Mouse (Mus musculus): ENCODE results near the gene Gimap4. TPM values are rescaled to one million over a fixed set of nuclear protein-coding genes. Genes with fewer than 3 reads are reported as not detected.

Gene Gimap4
- total and polyA plus RNA-seq, 3 experiments, result 22.4 to 28.1 (median 25.3) TPM

- H3K36me3 ChIP-seq (ENCODE audit: control insufficient read depth, insufficient read depth, low read length), result peaks cover 4% of the 10 kb centered on the region; the same call in 1 of the 2 replicates
- intact Hi-C loops (cut with DNase I), result no loop called here
- H3K79me2 ChIP-seq (replicated peaks; ENCODE audit: control insufficient read depth, insufficient read depth, low read length), result peaks cover 2% of the 10 kb centered on the region; the same call in 1 of the 2 replicates
- TF ChIP-seq POLR2A (IDR thresholded peaks at IDR 0.05; ENCODE audit: insufficient read depth, low read depth, low read length), result peak; percentile 95
- TF ChIP-seq EP300 (IDR thresholded peaks at IDR 0.05; ENCODE audit: insufficient read depth, low read depth, low read length), result peak; percentile 68
- TF ChIP-seq CTCF (IDR thresholded peaks at IDR 0.05), result no peak
- no peaks in the 10 kb centered on the region; the same call in 1 of the 2 replicates for H3K27me3 ChIP-seq (ENCODE audit: control insufficient read depth, insufficient read depth, low read length)
- H3K4me3 ChIP-seq, result peak within 1 kb of the TSS; percentile 73
- peak within 1 kb of the TSS; percentile 62 for H3K9ac ChIP-seq (ENCODE audit: low read depth, low read length)
- 37% methylated on average over 15 of the region's 15 CpGs for WGBS
- peak within 1 kb of the TSS; percentile 94 for H3K27ac ChIP-seq
- peak; percentile 74 to 79 for DNase-seq
- H3K4me1 ChIP-seq (ENCODE audit: control insufficient read depth, insufficient read depth, low read length), result peaks cover 3% of the 10 kb centered on the region
These were observed 54.8 kb downstream of the Gimap4 start, which contains the start of gene Gimap1 for GRCm38 (mm10) chr6:48738961-48739779. Gene Gimap1 (plus strand): TSS chr6:48739054.

DNA sequence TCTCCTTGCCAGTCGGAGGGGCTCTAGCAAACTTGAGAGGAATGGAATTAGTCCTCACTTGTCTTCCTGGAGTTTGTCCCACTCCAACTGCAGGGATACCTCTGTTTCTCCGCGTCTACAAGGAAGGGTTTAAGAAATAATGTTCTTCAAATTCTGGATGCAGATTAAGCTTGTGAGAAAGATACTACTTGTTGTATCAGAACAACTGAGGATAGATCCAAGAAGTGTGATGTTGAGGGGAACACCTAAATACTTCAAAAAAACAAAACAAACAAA, 55.4 kb downstream of the Gimap4 start:
- Histone ChIP-seq H3K27ac (peak overlapping the region; percentile 94), H3K4me3 (peak overlapping the region; percentile 73)
- intact Hi-C loops (cut with DNase I), result no loop called here

GRCm38 (mm10) chr6:48740501-48741169, 56.3 kb downstream of the Gimap4 start:
- H3K4me1 ChIP-seq (ENCODE audit: control insufficient read depth, insufficient read depth, low read length), result peaks cover 3% of the 10 kb centered on the region
- H3K27ac ChIP-seq, result peak overlapping the region; percentile 94
- peaks cover 4% of the 10 kb centered on the region; the same call in 1 of the 2 replicates for H3K36me3 ChIP-seq (ENCODE audit: control insufficient read depth, insufficient read depth, low read length)
- TF ChIP-seq EP300 (IDR thresholded peaks at IDR 0.05; ENCODE audit: insufficient read depth, low read depth, low read length) (no peak), POLR2A (IDR thresholded peaks at IDR 0.05; ENCODE audit: insufficient read depth, low read depth, low read length) (no peak), CTCF (IDR thresholded peaks at IDR 0.05) (no peak)
- WGBS, result 32% methylated on average over 3 of the region's 3 CpGs
- H3K79me2 ChIP-seq (replicated peaks; ENCODE audit: control insufficient read depth, insufficient read depth, low read length), result peaks cover 2% of the 10 kb centered on the region; the same call in 1 of the 2 replicates
- intact Hi-C loops (cut with DNase I), result no loop called here
- peak overlapping the region; percentile 73 for H3K4me3 ChIP-seq
- peak overlapping the region; percentile 26 for H3K9ac ChIP-seq (ENCODE audit: low read depth, low read length)
- DNase-seq, result no peak
- H3K27me3 ChIP-seq (ENCODE audit: control insufficient read depth, insufficient read depth, low read length), result no peaks in the 10 kb centered on the region; the same call in 1 of the 2 replicates

More for the DNA sequence above, 55.4 kb downstream of the Gimap4 start:
- Histone ChIP-seq H3K27me3 (ENCODE audit: control insufficient read depth, insufficient read depth, low read length) (no peaks in the 10 kb centered on the region; the same call in 1 of the 2 replicates), H3K9ac (ENCODE audit: low read depth, low read length) (peak overlapping the region; percentile 62), H3K36me3 (ENCODE audit: control insufficient read depth, insufficient read depth, low read length) (peaks cover 4% of the 10 kb centered on the region; the same call in 1 of the 2 replicates), H3K4me1 (ENCODE audit: control insufficient read depth, insufficient read depth, low read length) (peaks cover 3% of the 10 kb centered on the region), H3K79me2 (replicated peaks; ENCODE audit: control insufficient read depth, insufficient read depth, low read length) (peaks cover 2% of the 10 kb centered on the region; the same call in 1 of the 2 replicates)
- TF ChIP-seq CTCF (IDR thresholded peaks at IDR 0.05) (no peak), POLR2A (IDR thresholded peaks at IDR 0.05; ENCODE audit: insufficient read depth, low read depth, low read length) (no peak), EP300 (IDR thresholded peaks at IDR 0.05; ENCODE audit: insufficient read depth, low read depth, low read length) (no peak)
- WGBS, result 56% methylated on average over 3 of the region's 3 CpGs
- DNase-seq, result peak in 1 of 2 experiments; percentile 11

DNA sequence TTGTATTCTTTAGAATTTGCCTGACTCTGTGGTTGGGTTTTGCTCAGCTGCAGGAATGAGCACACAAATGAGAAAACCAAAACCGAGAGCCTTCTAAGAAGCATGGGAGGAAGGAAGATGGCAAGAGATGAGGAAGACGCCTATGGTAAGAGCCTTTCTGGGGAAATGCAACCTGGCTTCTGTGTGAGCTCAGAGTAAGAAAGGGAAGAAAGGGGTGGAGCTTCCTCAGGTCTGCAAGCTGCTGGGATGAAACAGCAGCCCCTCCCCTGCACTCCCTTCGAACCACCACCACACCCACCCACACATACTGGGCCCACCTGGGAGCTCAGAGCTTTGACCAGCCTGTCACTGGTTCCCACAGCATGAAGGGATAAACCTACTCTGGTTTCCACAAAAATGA, 56.9 kb downstream of the Gimap4 start:
- intact Hi-C loops (cut with DNase I), result no loop called here
- peak overlapping the region; percentile 66 for H3K27ac ChIP-seq
- TF ChIP-seq CTCF (IDR thresholded peaks at IDR 0.05) (no peak), POLR2A (IDR thresholded peaks at IDR 0.05; ENCODE audit: insufficient read depth, low read depth, low read length) (peak; percentile 36; the same call in 1 of the 2 replicates), EP300 (IDR thresholded peaks at IDR 0.05; ENCODE audit: insufficient read depth, low read depth, low read length) (no peak)
- no peak overlapping the region for H3K4me3 ChIP-seq
- H3K9ac ChIP-seq (ENCODE audit: low read depth, low read length), result no peak overlapping the region
- peak in 1 of 2 experiments; percentile 29 for DNase-seq
- H3K27me3 ChIP-seq (ENCODE audit: control insufficient read depth, insufficient read depth, low read length), result no peaks in the 10 kb centered on the region; the same call in 1 of the 2 replicates
- 26% methylated on average over 3 of the region's 3 CpGs for WGBS
- H3K79me2 ChIP-seq (replicated peaks; ENCODE audit: control insufficient read depth, insufficient read depth, low read length), result peaks cover 2% of the 10 kb centered on the region; the same call in 1 of the 2 replicates
- H3K4me1 ChIP-seq (ENCODE audit: control insufficient read depth, insufficient read depth, low read length), result peaks cover 3% of the 10 kb centered on the region
- peaks cover 4% of the 10 kb centered on the region; the same call in 1 of the 2 replicates for H3K36me3 ChIP-seq (ENCODE audit: control insufficient read depth, insufficient read depth, low read length)

Other genes with a start within 250 kb of the Gimap4 start
- gene Zfp467, start 238.7 kb upstream of the Gimap4 start, total RNA-seq (2021), result 10 to 100 TPM in 1 of 2 experiments, 1 to 10 TPM in 1; 9.7 to 11.8 TPM
- 11.0 and 13.0 TPM in 2 replicates for gene Zfp467, start 238.7 kb upstream of the Gimap4 start, polyA plus RNA-seq (2012; rRNA removed)
- gene Sspo, start 236.3 kb upstream of the Gimap4 start, total RNA-seq (2021), result under 1 TPM; 0.18 to 0.47 TPM
- gene Sspo, start 236.3 kb upstream of the Gimap4 start, polyA plus RNA-seq (2012; rRNA removed), result 0.85 and 1.7 TPM in 2 replicates
- gene Atp6v0e2, start 146.9 kb upstream of the Gimap4 start, total RNA-seq (2021), result 10 to 100 TPM; 17.8 to 18.1 TPM
- 18.5 and 24.3 TPM in 2 replicates for gene Atp6v0e2, start 146.9 kb upstream of the Gimap4 start, polyA plus RNA-seq (2012; rRNA removed)
- gene Lrrc61, start 129.8 kb upstream of the Gimap4 start, total RNA-seq (2021), result 10 to 100 TPM; 14.9 to 16.6 TPM
- 13.9 and 19.8 TPM in 2 replicates for gene Lrrc61, start 129.8 kb upstream of the Gimap4 start, polyA plus RNA-seq (2012; rRNA removed)
- 10 to 100 TPM; 70.9 to 82.4 TPM for gene Rarres2, start 111.8 kb upstream of the Gimap4 start, total RNA-seq (2021)
- 93.7 and 99.3 TPM in 2 replicates for gene Rarres2, start 111.8 kb upstream of the Gimap4 start, polyA plus RNA-seq (2012; rRNA removed)
- gene Gm45021, start 94.9 kb upstream of the Gimap4 start, total RNA-seq (2021), result not detected
- gene Gm45021, start 94.9 kb upstream of the Gimap4 start, polyA plus RNA-seq (2012; rRNA removed), result not detected in 2 replicates
- 10 to 100 TPM; 30.0 to 33.2 TPM for gene Repin1, start 90.7 kb upstream of the Gimap4 start, total RNA-seq (2021)
- gene Repin1, start 90.7 kb upstream of the Gimap4 start, polyA plus RNA-seq (2012; rRNA removed), result 27.7 and 33.1 TPM in 2 replicates
- not detected for gene Gm44965, start 90.6 kb upstream of the Gimap4 start, total RNA-seq (2021)
- not detected in 2 replicates for gene Gm44965, start 90.6 kb upstream of the Gimap4 start, polyA plus RNA-seq (2012; rRNA removed)
- 10 to 100 TPM; 11.8 to 12.9 TPM for gene Zfp775, start 82.5 kb upstream of the Gimap4 start, total RNA-seq (2021)
- 6.2 and 7.0 TPM in 2 replicates for gene Zfp775, start 82.5 kb upstream of the Gimap4 start, polyA plus RNA-seq (2012; rRNA removed)
- under 1 TPM; 0.16 to 0.29 TPM for gene AI854703, start 57.8 kb upstream of the Gimap4 start, total RNA-seq (2021)
- 0.68 and 1.1 TPM in 2 replicates for gene AI854703, start 57.8 kb upstream of the Gimap4 start, polyA plus RNA-seq (2012; rRNA removed)
- gene Gimap8, start 37.3 kb upstream of the Gimap4 start, total RNA-seq (2021), result 1 to 10 TPM; 7.1 to 7.6 TPM
- gene Gimap8, start 37.3 kb upstream of the Gimap4 start, polyA plus RNA-seq (2012; rRNA removed), result 4.1 and 7.3 TPM in 2 replicates
- gene Gimap9, start 8.4 kb upstream of the Gimap4 start, total RNA-seq (2021), result 1 to 10 TPM; 3.1 to 3.4 TPM
- gene Gimap9, start 8.4 kb upstream of the Gimap4 start, polyA plus RNA-seq (2012; rRNA removed), result 1.8 and 3.7 TPM in 2 replicates
- 10 to 100 TPM; 34.3 to 38.1 TPM for gene Gimap6, start 23.7 kb downstream of the Gimap4 start, total RNA-seq (2021)
- gene Gimap6, start 23.7 kb downstream of the Gimap4 start, polyA plus RNA-seq (2012; rRNA removed), result 19.2 and 28.6 TPM in 2 replicates
- 1 to 10 TPM; 3.4 to 5.6 TPM for gene Gm28053, start 34.1 kb downstream of the Gimap4 start, total RNA-seq (2021)
- not detected in 2 replicates for gene Gm28053, start 34.1 kb downstream of the Gimap4 start, polyA plus RNA-seq (2012; rRNA removed)
- under 1 TPM in 1 of 2 experiments, not detected in 1; 0.77 TPM for gene Gimap7, start 34.1 kb downstream of the Gimap4 start, total RNA-seq (2021)
- gene Gimap7, start 34.1 kb downstream of the Gimap4 start, polyA plus RNA-seq (2012; rRNA removed), result 0.29 and 0.70 TPM in 2 replicates
- gene Gimap1, start 54.5 kb downstream of the Gimap4 start, total RNA-seq (2021), result 1 to 10 TPM; 8.9 to 9.4 TPM
- gene Gimap1, start 54.5 kb downstream of the Gimap4 start, polyA plus RNA-seq (2012; rRNA removed), result 5.9 and 6.6 TPM in 2 replicates
- gene Gimap5, start 61.6 kb downstream of the Gimap4 start, total RNA-seq (2021), result 1 to 10 TPM; 4.6 to 5.1 TPM
- 6.2 and 6.6 TPM in 2 replicates for gene Gimap5, start 61.6 kb downstream of the Gimap4 start, polyA plus RNA-seq (2012; rRNA removed)
- 1 to 10 TPM; 1.0 to 1.5 TPM for gene Gimap3, start 86.3 kb downstream of the Gimap4 start, total RNA-seq (2021)
- gene Gimap3, start 86.3 kb downstream of the Gimap4 start, polyA plus RNA-seq (2012; rRNA removed), result 3.0 and 4.8 TPM in 2 replicates
- gene Tmem176a, start 156.4 kb downstream of the Gimap4 start, total RNA-seq (2021), result 10 to 100 TPM; 17.0 to 22.0 TPM
- 19.3 and 28.1 TPM in 2 replicates for gene Tmem176a, start 156.4 kb downstream of the Gimap4 start, polyA plus RNA-seq (2012; rRNA removed)
- gene Tmem176b, start 156.9 kb downstream of the Gimap4 start, total RNA-seq (2021), result 10 to 100 TPM; 41.6 to 53.0 TPM
- 104 and 108 TPM in 2 replicates for gene Tmem176b, start 156.9 kb downstream of the Gimap4 start, polyA plus RNA-seq (2012; rRNA removed)
- gene Aoc1, start 188.3 kb downstream of the Gimap4 start, total RNA-seq (2021), result not detected
- 0.23 and 1.1 TPM in 2 replicates for gene Aoc1, start 188.3 kb downstream of the Gimap4 start, polyA plus RNA-seq (2012; rRNA removed)
- not detected for gene 1600015I10Rik, start 245.3 kb downstream of the Gimap4 start, total RNA-seq (2021)
- gene 1600015I10Rik, start 245.3 kb downstream of the Gimap4 start, polyA plus RNA-seq (2012; rRNA removed), result 0.08 and 0.12 TPM in 2 replicates